Mouse (Mus musculus) CH12.LX (cell line): ENCODE results near the gene Gbx2.

Source experiments
- CHD2 ChIP-seq: IDR thresholded peaks from 2 replicates; pipeline ENCODE4 v1.6.1; 2011; ENCODE audit warnings: low read length, improper control_type of control experiment
- CTCF ChIP-seq, 2 experiments: IDR thresholded peaks in 1 of 2; conservative IDR thresholded peaks in 1 of 2; 2 replicates each; pipeline ENCODE4 v1.5.1; 2011 to 2012; ENCODE audit warnings: low read depth in 2 of 2, low read length in 2 of 2, improper control_type of control experiment in 1 of 2, inconsistent platforms in 1 of 2, mild to moderate bottlenecking in 1 of 2, moderate library complexity in 1 of 2
- POLR2A ChIP-seq: IDR thresholded peaks from 2 replicates; pipeline ENCODE4 v1.6.1; 2011; ENCODE audit warnings: low read depth, mild to moderate bottlenecking, improper control_type of control experiment, low read length
- UBTF ChIP-seq: IDR thresholded peaks from 2 replicates; pipeline ENCODE4 v1.6.1; 2012; ENCODE audit warnings: low read depth, mild to moderate bottlenecking, inconsistent platforms, low read length, improper control_type of control experiment, moderate library complexity

GRCm38 (mm10) chr1:89885696-89886095 lies 45.3 kb downstream of the Gbx2 start:
- TF ChIP-seq POLR2A (no peak), CHD2 (no peak), CTCF (conservative IDR thresholded peaks at IDR 0.05 in 1 of 2, IDR thresholded peaks at IDR 0.05 in 1 of 2; ENCODE audit: low read depth in 2 of 2, low read length in 2 of 2) (no peak), UBTF (no peak)
